Mouse (Mus musculus) cerebellum, postnatal 4 days (tissue): ENCODE results near the gene Slc10a7.

Experiments used
- DNase-seq, 2 experiments: peaks; one replicate each; pipeline ENCODE4 v3.0.0; 2022; ENCODE audit warnings: low spot score in 2 of 2, mixed read lengths in 1 of 2

Slc10a7 gene

GRCm38 (mm10) chr8:78549971-78550751 is 41.0 kb downstream of the Slc10a7 start:
- DNase-seq, result no peak

GRCm38 (mm10) chr8:78550752-78551134 is 41.6 kb downstream of the Slc10a7 start:
- DNase-seq, result no peak

- no peak for DNase-seq
These were observed 46.7 kb downstream of the Slc10a7 start for GRCm38 (mm10) chr8:78555817-78556216.

GRCm38 (mm10) chr8:78556773-78557434 is 47.8 kb downstream of the Slc10a7 start:
- no peak for DNase-seq

- no peak for DNase-seq
These were observed 52.5 kb downstream of the Slc10a7 start for GRCm38 (mm10) chr8:78561620-78562019.

GRCm38 (mm10) chr8:78563466-78564058 is 54.4 kb downstream of the Slc10a7 start:
- DNase-seq, result no peak

GRCm38 (mm10) chr8:78564200-78564599 is 55.1 kb downstream of the Slc10a7 start:
- no peak for DNase-seq

GRCm38 (mm10) chr8:78568196-78568595 is 59.0 kb downstream of the Slc10a7 start:
- DNase-seq, result no peak

GRCm38 (mm10) chr8:78571528-78571927 is 62.4 kb downstream of the Slc10a7 start:
- no peak for DNase-seq

GRCm38 (mm10) chr8:78574207-78574606 is 65.1 kb downstream of the Slc10a7 start:
- no peak for DNase-seq

GRCm38 (mm10) chr8:78577569-78577968 is 68.4 kb downstream of the Slc10a7 start:
- DNase-seq, result no peak

- DNase-seq, result no peak
These were observed 68.9 kb downstream of the Slc10a7 start for GRCm38 (mm10) chr8:78578036-78578435.

GRCm38 (mm10) chr8:78584011-78584776 is 75.0 kb downstream of the Slc10a7 start:
- DNase-seq, result no peak

GRCm38 (mm10) chr8:78584863-78585262 is 75.7 kb downstream of the Slc10a7 start:
- DNase-seq, result no peak

GRCm38 (mm10) chr8:78595481-78595908 is 86.3 kb downstream of the Slc10a7 start:
- no peak for DNase-seq

GRCm38 (mm10) chr8:78598237-78598636 is 89.1 kb downstream of the Slc10a7 start:
- peak in 1 of 2 experiments; percentile 51 for DNase-seq

GRCm38 (mm10) chr8:78603084-78603483 is 93.9 kb downstream of the Slc10a7 start:
- DNase-seq, result no peak

GRCm38 (mm10) chr8:78604426-78604825 is 95.3 kb downstream of the Slc10a7 start:
- no peak for DNase-seq

- DNase-seq, result no peak
These were observed 100.2 kb downstream of the Slc10a7 start for GRCm38 (mm10) chr8:78609301-78609700.

GRCm38 (mm10) chr8:78611019-78611418 is 101.9 kb downstream of the Slc10a7 start:
- DNase-seq, result no peak

- no peak for DNase-seq
These were observed 113.2 kb downstream of the Slc10a7 start for GRCm38 (mm10) chr8:78622362-78622761.

- no peak for DNase-seq
These were observed 114.8 kb downstream of the Slc10a7 start for GRCm38 (mm10) chr8:78623972-78624371.
